Mouse (Mus musculus) cortical plate, adult 2 months (tissue): ENCODE measurements around the gene Abat.

Experiments
- CTCF ChIP-seq: fragments of 200-500 bp; IDR thresholded peaks from 2 replicates; pipeline ENCODE4 v1.5.1; 2011; ENCODE audit warnings: mild to moderate bottlenecking, control low read depth, low read length; ENCODE audit not compliant: insufficient read depth; ENCODE audit errors: extremely low read depth
- POLR2A ChIP-seq: fragments of 200-500 bp; IDR thresholded peaks from 2 replicates; pipeline ENCODE4 v1.6.1; 2011; ENCODE audit warnings: mild to moderate bottlenecking, low read length, control low read depth; ENCODE audit not compliant: insufficient read depth; ENCODE audit errors: extremely low read depth

GRCm38 (mm10) chr16:8650007-8650406 lies 136.8 kb downstream of the Abat start:
- no peak for TF ChIP-seq CTCF
- no peak for TF ChIP-seq POLR2A
